ENCODE assay signal across 8 mouse cellular contexts in the genomic region with DNA sequence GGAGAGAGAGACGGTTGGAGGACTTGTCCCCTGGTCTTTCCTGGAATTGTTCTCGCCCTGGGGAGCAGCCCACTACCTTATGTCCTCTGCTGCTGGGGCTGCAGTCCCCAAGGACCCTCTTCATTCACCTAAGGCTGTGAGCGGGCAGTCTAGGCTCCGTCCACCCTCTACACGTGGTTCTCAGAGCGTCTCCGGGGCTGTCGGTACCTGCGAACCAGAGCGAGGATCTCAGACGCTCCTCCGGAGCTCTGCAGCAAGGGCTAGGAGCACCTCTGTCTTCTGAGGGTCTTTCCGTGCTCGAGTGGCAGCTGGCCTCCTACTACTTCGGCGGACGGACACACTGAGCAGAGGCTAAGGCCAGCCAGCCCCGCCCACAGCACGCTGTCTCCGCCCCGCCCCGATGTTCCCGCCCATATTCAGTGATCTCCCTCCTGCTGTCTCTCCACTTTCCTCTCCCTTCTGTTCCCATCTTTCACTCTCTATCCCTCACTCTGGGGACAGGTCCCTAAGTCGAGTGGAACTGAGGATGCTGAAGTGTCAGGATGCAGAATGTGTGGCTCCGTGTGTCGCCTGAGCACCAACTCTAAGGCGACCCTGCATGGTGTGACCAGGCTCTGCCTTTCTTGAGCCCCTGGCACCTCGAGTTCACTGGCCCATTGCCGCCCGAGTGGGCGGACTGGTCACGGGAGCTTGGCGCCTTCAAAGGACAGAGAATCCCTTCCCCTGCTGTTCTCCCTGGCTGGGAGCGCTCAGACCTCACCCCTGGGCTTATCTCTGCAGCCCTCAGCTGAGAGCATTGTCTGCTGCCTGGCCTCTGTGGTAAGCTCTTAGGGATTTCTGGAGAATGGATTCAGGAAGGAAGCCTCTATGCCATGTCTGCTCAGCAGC. TPM values are rescaled to one million over a fixed set of nuclear protein-coding genes. Genes with fewer than 3 reads are reported as not detected.
DNase-seq lines count a peak whose midpoint lies in the region; ATAC-seq and TF ChIP-seq lines count a peak whose summit lies in the region.

A gene (minus strand): TSS at position 350 of the 888 bp plus-strand sequence.

- H3K27me3 ChIP-seq in MEL (ENCODE audit: control insufficient read depth in 1 of 2, insufficient read depth in 2 of 2, low read length in 2 of 2) = peaks cover 0 to 5% of the 10 kb centered on the region in 2 experiments; a peak in 1 of 4 replicates
- no peaks in the 10 kb centered on the region for H3K27me3 ChIP-seq in embryonic facial prominence, embryonic 14.5 days (replicated peaks; ENCODE audit: control insufficient read depth, insufficient read depth, low read length)
- H3K27me3 ChIP-seq in heart, embryonic 15.5 days = peaks cover 32% of the 10 kb centered on the region
- no peaks in the 10 kb centered on the region for H3K27me3 ChIP-seq in kidney, postnatal 0 days (ENCODE audit: insufficient read depth, low read length)
- peaks cover 13% of the 10 kb centered on the region for H3K27me3 ChIP-seq in small intestine, adult 2 months (ENCODE audit: control insufficient read depth, insufficient read depth, low read length)

- no peak for TF ChIP-seq RAD21 in MEL (IDR thresholded peaks at IDR 0.05; ENCODE audit: low read depth, low read length)

- WGBS in embryonic facial prominence, embryonic 14.5 days = 1% methylated on average over 28 of the region's 34 CpGs
- WGBS in heart, embryonic 15.5 days = under 1% methylated on average over 34 of the region's 34 CpGs
- under 1% methylated on average over 34 of the region's 34 CpGs for WGBS in kidney, postnatal 0 days
- WGBS in small intestine, adult 2 months = 3% methylated on average over 34 of the region's 34 CpGs

- no peak within 1 kb of the TSS for H3K27ac ChIP-seq in MEL (ENCODE audit: control insufficient read depth, low read depth, low read length)
- H3K27ac ChIP-seq in embryonic facial prominence, embryonic 14.5 days (replicated peaks; ENCODE audit: low read depth, low read length) = no peak within 1 kb of the TSS
- H3K27ac ChIP-seq in heart, embryonic 15.5 days = no peak within 1 kb of the TSS
- H3K27ac ChIP-seq in kidney, postnatal 0 days = no peak within 1 kb of the TSS
- H3K27ac ChIP-seq in small intestine, adult 2 months (ENCODE audit: insufficient read depth, low read depth, low read length) = no peak within 1 kb of the TSS

- H3K4me3 ChIP-seq in MEL (ENCODE audit: control insufficient read depth in 1 of 2, insufficient read depth in 1 of 2, low read depth in 2 of 2, low read length in 2 of 2) = peak within 1 kb of the TSS; percentile 86 to 97
- peak within 1 kb of the TSS; percentile 52 for H3K4me3 ChIP-seq in embryonic facial prominence, embryonic 14.5 days (ENCODE audit: low read depth, low read length)
- peak within 1 kb of the TSS; percentile 56 for H3K4me3 ChIP-seq in heart, embryonic 15.5 days
- H3K4me3 ChIP-seq in kidney, postnatal 0 days (replicated peaks; ENCODE audit: low read depth, low read length) = peak within 1 kb of the TSS; percentile 42
- H3K4me3 ChIP-seq in small intestine, adult 2 months (ENCODE audit: low read depth, low read length) = peak within 1 kb of the TSS; percentile 63

- no peaks in the 10 kb centered on the region for H3K9me3 ChIP-seq in MEL (replicated peaks; ENCODE audit: insufficient read depth, low read length)
- H3K9me3 ChIP-seq in embryonic facial prominence, embryonic 14.5 days (ENCODE audit: control insufficient read depth, low read length) = no peaks in the 10 kb centered on the region
- no peaks in the 10 kb centered on the region for H3K9me3 ChIP-seq in heart, embryonic 15.5 days (replicated peaks)
- H3K9me3 ChIP-seq in kidney, postnatal 0 days (replicated peaks; ENCODE audit: low read length) = no peaks in the 10 kb centered on the region

- H3K36me3 ChIP-seq in MEL (ENCODE audit: control insufficient read depth in 1 of 2, insufficient read depth in 2 of 2, low read length in 2 of 2) = no peaks in the 10 kb centered on the region
- H3K36me3 ChIP-seq in embryonic facial prominence, embryonic 14.5 days (ENCODE audit: control insufficient read depth, insufficient read depth, low read length) = no peaks in the 10 kb centered on the region
- H3K36me3 ChIP-seq in heart, embryonic 15.5 days = no peaks in the 10 kb centered on the region
- no peaks in the 10 kb centered on the region for H3K36me3 ChIP-seq in kidney, postnatal 0 days (ENCODE audit: insufficient read depth, low read length)
- no peaks in the 10 kb centered on the region for H3K36me3 ChIP-seq in small intestine, adult 2 months (ENCODE audit: control insufficient read depth, insufficient read depth, low read length)

- no peak for TF ChIP-seq EP300 in MEL (IDR thresholded peaks at IDR 0.05; ENCODE audit: low read depth in 1 of 2, low read length in 2 of 2)

- no peak for TF ChIP-seq POLR2A in MEL (IDR thresholded peaks at IDR 0.05; ENCODE audit: control insufficient read depth in 1 of 2, insufficient read depth in 1 of 2, low read depth in 1 of 2, low read length in 2 of 2, poor library complexity in 1 of 2)
- TF ChIP-seq POLR2A in small intestine, adult 2 months (IDR thresholded peaks at IDR 0.05; ENCODE audit: low read depth, low read length) = no peak

- H3K4me2 ChIP-seq in embryonic facial prominence, embryonic 14.5 days (ENCODE audit: low read depth, low read length) = peak within 1 kb of the TSS; percentile 90
- H3K4me2 ChIP-seq in heart, embryonic 15.5 days = peak within 1 kb of the TSS; percentile 93
- H3K4me2 ChIP-seq in kidney, postnatal 0 days (ENCODE audit: low read length) = peak within 1 kb of the TSS; percentile 91

- DNase-seq in cerebellum, adult 9-11 months = no peak
- DNase-seq in MEL (ENCODE audit: low read depth, low spot score) = peak; percentile 54
- peak; percentile 72 for DNase-seq in embryonic facial prominence, embryonic 14.5 days (ENCODE audit: low spot score)
- peak; percentile 78 for DNase-seq in kidney, postnatal 0 days (ENCODE audit: low spot score)
- peak; percentile 60 for DNase-seq in lung, postnatal 36 days

- H3K79me2 ChIP-seq in MEL (ENCODE audit: control insufficient read depth, insufficient read depth, low read length, poor library complexity) = no peaks in the 10 kb centered on the region; the same call in 1 of the 2 replicates

- peak; percentile 49; the same call in 1 of the 2 replicates for ATAC-seq in cerebellum, adult (ENCODE audit: insufficient number of reproducible peaks, low FRiP score, low TSS enrichment)
- peak; percentile 93 for ATAC-seq in embryonic facial prominence, embryonic 14.5 days (ENCODE audit: low read depth)
- ATAC-seq in heart, embryonic 15.5 days (replicated peaks; ENCODE audit: insufficient number of reproducible peaks, insufficient read depth, low FRiP score, low read depth) = peak; percentile 74
- ATAC-seq in kidney, postnatal 0 days (replicated peaks; ENCODE audit: low FRiP score, low read depth) = peak; percentile 73

- peak within 1 kb of the TSS; percentile 78 for H3K9ac ChIP-seq in MEL (ENCODE audit: control insufficient read depth, low read depth, low read length, poor library complexity, severe bottlenecking)
- H3K9ac ChIP-seq in embryonic facial prominence, embryonic 14.5 days (ENCODE audit: low read depth, low read length) = peak within 1 kb of the TSS; percentile 66
- H3K9ac ChIP-seq in heart, embryonic 15.5 days = peak within 1 kb of the TSS; percentile 58
- peak within 1 kb of the TSS; percentile 50; the same call in 1 of the 2 replicates for H3K9ac ChIP-seq in kidney, postnatal 0 days (ENCODE audit: low read depth, low read length)

- H3K4me1 ChIP-seq in MEL (ENCODE audit: control insufficient read depth in 1 of 2, insufficient read depth in 2 of 2, low read length in 2 of 2) = peaks cover 0 to 9% of the 10 kb centered on the region in 2 experiments; a peak in 3 of 4 replicates
- H3K4me1 ChIP-seq in embryonic facial prominence, embryonic 14.5 days (ENCODE audit: control insufficient read depth, insufficient read depth, low read length) = 0 out of 2 replicates have a peak, but pooled peaks cover 4% of the 10 kb centered on the region
- peaks cover 15% of the 10 kb centered on the region for H3K4me1 ChIP-seq in heart, embryonic 15.5 days (replicated peaks)
- 0 out of 2 replicates have a peak, but pooled peaks cover 4% of the 10 kb centered on the region for H3K4me1 ChIP-seq in kidney, postnatal 0 days (replicated peaks; ENCODE audit: insufficient read depth, low read length)
- H3K4me1 ChIP-seq in small intestine, adult 2 months (ENCODE audit: control insufficient read depth, insufficient read depth, insufficient read length, low read length) = peaks cover 3% of the 10 kb centered on the region

- TF ChIP-seq CTCF in MEL (IDR thresholded peaks at IDR 0.05 in 2 of 3, conservative IDR thresholded peaks at IDR 0.05 in 1 of 3; ENCODE audit: control insufficient read depth in 1 of 3, insufficient read depth in 1 of 3, low read depth in 2 of 3, low read length in 3 of 3, poor library complexity in 1 of 3, severe bottlenecking in 1 of 3) = no peak
- no peak for TF ChIP-seq CTCF in kidney, postnatal 0 days (IDR thresholded peaks at IDR 0.05; ENCODE audit: low read depth)
- no peak for TF ChIP-seq CTCF in small intestine, adult 2 months (IDR thresholded peaks at IDR 0.05; ENCODE audit: extremely low read depth, insufficient read length, insufficient replicate concordance, low read depth, low read length)

TF ChIP-seq in MEL, 35 proteins besides CTCF, POLR2A, EP300 and RAD21 (continues in another document):
- TF ChIP-seq POLR2AphosphoS5 (IDR thresholded peaks at IDR 0.05; ENCODE audit: borderline replicate concordance, low read depth, low read length) (no peak), CHD2 (IDR thresholded peaks at IDR 0.05; ENCODE audit: low read length) (no peak), ZMIZ1 (IDR thresholded peaks at IDR 0.05; ENCODE audit: low read depth, low read length) (no peak), ETS1 (IDR thresholded peaks at IDR 0.05; ENCODE audit: low read depth, low read length) (peak; percentile 49), JUND (IDR thresholded peaks at IDR 0.05; ENCODE audit: low read depth, low read length) (no peak), MAX (IDR thresholded peaks at IDR 0.05; ENCODE audit: low read length) (peak; percentile 42; the same call in 1 of the 2 replicates), USF2 (IDR thresholded peaks at IDR 0.05; ENCODE audit: borderline replicate concordance in 1 of 2, insufficient read depth in 1 of 2, low read depth in 1 of 2, low read length in 2 of 2) (no peak), GATA1 (IDR thresholded peaks at IDR 0.05; ENCODE audit: low read depth, low read length) (0 out of 2 replicates have a peak, but pooled peaks have one; percentile 23), UBTF (IDR thresholded peaks at IDR 0.05; ENCODE audit: borderline replicate concordance, insufficient read depth, low read depth, low read length) (no peak)

RNA-seq across cellular contexts. Expression of the gene that starts here (rescaled TPM):
- 1.3 and 1.4 TPM in 2 replicates for total RNA-seq in MEL (2012; rRNA removed)
- 1 to 10 TPM in 1 of 2 experiments, not detected in 1; 1.4 TPM for polyA plus RNA-seq in MEL (2012; ENCODE audit: insufficient read depth in 1 of 2, insufficient read length in 2 of 2, low read depth in 1 of 2, low replicate concordance in 2 of 2, missing spikeins in 1 of 2)
- 10.1 and 10.3 TPM in 2 replicates for polyA plus RNA-seq in embryonic facial prominence, embryonic 14.5 days (2014; fragmentation: Nextera tagmentation; extraction: Ambion mirVana)
- 1.3 and 1.9 TPM in 2 replicates for polyA plus RNA-seq in heart, embryonic 15.5 days (2015; fragmentation: Nextera tagmentation; extraction: Ambion mirVana)
- polyA plus RNA-seq in kidney, postnatal 0 days (2015; fragmentation: Nextera tagmentation; extraction: Ambion mirVana) = 2.5 TPM in 2 replicates
- polyA plus RNA-seq in small intestine, adult 2 months (2012; rRNA removed) = 0.23 and 0.33 TPM in 2 replicates
